Mouse (Mus musculus) heart, adult 2 months (tissue): ENCODE results near the gene Rai1. TPM values are rescaled to one million over a fixed set of nuclear protein-coding genes. Genes with fewer than 3 reads are reported as not detected.

Experiments used
- DNase-seq, 2 experiments: peaks; one replicate each; pipeline ENCODE4 v3.0.0; 2021
- H3K27ac ChIP-seq: fragments of 200-600 bp; 2 replicates; pipeline ENCODE4 v1.8.1; 2022
- H3K27me3 ChIP-seq: fragments of 200-500 bp; 2 replicates; pipeline ENCODE4 v1.6.1; 2012; ENCODE audit warnings: mild to moderate bottlenecking, low read length, inconsistent platforms, mixed read lengths; ENCODE audit not compliant: control insufficient read depth, insufficient read depth
- H3K36me3 ChIP-seq: fragments of 200-500 bp; 2 replicates; pipeline ENCODE4 v1.6.1; 2012; ENCODE audit warnings: low read length, inconsistent platforms; ENCODE audit not compliant: control insufficient read depth, insufficient read depth
- H3K4me1 ChIP-seq: fragments of 200-500 bp; 2 replicates; pipeline ENCODE4 v1.6.1; 2011; ENCODE audit warnings: low read length; ENCODE audit not compliant: control insufficient read depth, insufficient read depth
- H3K4me3 ChIP-seq: fragments of 200-600 bp; 2 replicates; pipeline ENCODE4 v1.8.1; 2022
- H3K79me2 ChIP-seq: fragments of 200-500 bp; replicated peaks from 2 replicates; pipeline ENCODE4 v1.6.1; 2012; ENCODE audit warnings: mild to moderate bottlenecking, inconsistent platforms, low read length, moderate library complexity, mixed read lengths; ENCODE audit not compliant: control insufficient read depth, insufficient read depth
- H3K9ac ChIP-seq: fragments of 200-500 bp; 2 replicates; pipeline ENCODE4 v1.6.1; 2012; ENCODE audit warnings: low read depth, mild to moderate bottlenecking, control low read depth, inconsistent platforms, low read length, mixed read lengths
- CTCF ChIP-seq: fragments of 200-600 bp; IDR thresholded peaks from 2 replicates; pipeline ENCODE4 v1.8.1; 2022; ENCODE audit warnings: antibody characterized with exemption, mild to moderate bottlenecking, moderate library complexity
- EP300 ChIP-seq: fragments of 200-500 bp; IDR thresholded peaks from 2 replicates; pipeline ENCODE4 v1.6.1; 2011; ENCODE audit warnings: low read depth, low read length, control low read depth; ENCODE audit not compliant: insufficient read depth
- POLR2A ChIP-seq: fragments of 200-500 bp; IDR thresholded peaks from 2 replicates; pipeline ENCODE4 v1.6.1; 2011; ENCODE audit warnings: mild to moderate bottlenecking, low read depth, low read length, control low read depth; ENCODE audit not compliant: insufficient read depth
- WGBS: fragments of 180-500 bp; shearing (Covaris S2); methylation state at CpG from one replicate; pipeline ENCODE4 v1.1.7; 2018; 5-methylcytosine and 5-hydroxymethylcytosine counted together
- intact Hi-C: fragments of 180-260 bp; cut with DNase I; formaldehyde crosslinking; loops from one replicate; pipeline ENCODE4 v1.15.1; 2025
- polyA plus RNA-seq: library from polyadenylated mRNA; depleted of rRNA; stranded (reverse); fragments of >200 nt; gene quantifications from 2 replicates; pipeline ENCODE4 v1.2.3, GENCODE M21; 2012
- total RNA-seq, 2 experiments: library from RNA; stranded (reverse); gene quantifications; 2 replicates each; pipeline ENCODE4 v1.2.3; 2021

The Rai1 gene
- total and polyA plus RNA-seq, 3 experiments = 20.0 to 26.5 (median 21.8) TPM

- 52% methylated on average over 4 of the region's 4 CpGs for WGBS
- no peaks in the 10 kb centered on the region for H3K36me3 ChIP-seq
- TF ChIP-seq POLR2A = no peak
- no peak for TF ChIP-seq CTCF
- TF ChIP-seq EP300 = no peak
- DNase-seq = no peak
- intact Hi-C loops = loop anchor here (5.0 kb wide), 1 partner anchor 36 kb away; the partner anchor contains the start of gene Rai1
- peaks cover 9% of the 10 kb centered on the region for H3K4me1 ChIP-seq
- no peak overlapping the region for H3K4me3 ChIP-seq
- H3K79me2 ChIP-seq = no peaks in the 10 kb centered on the region; the same call in 1 of the 2 replicates
- H3K27ac ChIP-seq = no peak overlapping the region
- H3K9ac ChIP-seq = no peak overlapping the region
- H3K27me3 ChIP-seq = no peaks in the 10 kb centered on the region
These were observed 38.3 kb downstream of the Rai1 start for GRCm38 (mm10) chr11:60143086-60143485.

DNA sequence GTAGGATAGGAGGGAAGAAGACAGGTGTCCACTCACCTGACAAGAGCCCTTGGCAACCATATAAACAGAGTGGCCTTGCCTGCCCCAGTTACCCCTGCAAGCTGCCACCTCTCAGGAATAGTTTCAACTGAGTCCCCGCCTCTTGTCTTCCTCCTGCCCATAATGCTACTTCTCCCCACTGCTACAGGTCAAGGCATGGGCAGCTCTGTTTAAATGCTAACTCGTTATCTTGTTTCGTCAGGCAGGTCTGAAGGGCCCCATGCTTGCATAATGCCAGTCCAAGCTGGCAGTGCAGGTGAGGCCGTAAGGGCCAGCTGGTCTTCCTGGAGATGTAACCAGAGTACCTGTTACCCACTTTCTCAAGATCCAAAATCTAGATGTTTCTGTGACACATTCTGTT is 41.4 kb downstream of the Rai1 start:
- 89% methylated on average over 4 of the region's 4 CpGs for WGBS
- H3K36me3 ChIP-seq = no peaks in the 10 kb centered on the region; the same call in 1 of the 2 replicates
- H3K9ac ChIP-seq = no peak overlapping the region
- no peak for DNase-seq
- no peaks in the 10 kb centered on the region for H3K79me2 ChIP-seq
- intact Hi-C loops = no loop called here
- no peak overlapping the region for H3K4me3 ChIP-seq
- no peaks in the 10 kb centered on the region for H3K27me3 ChIP-seq
- H3K27ac ChIP-seq = no peak overlapping the region
- TF ChIP-seq CTCF (no peak), EP300 (no peak), POLR2A (no peak)
- peaks cover 7% of the 10 kb centered on the region for H3K4me1 ChIP-seq

DNA sequence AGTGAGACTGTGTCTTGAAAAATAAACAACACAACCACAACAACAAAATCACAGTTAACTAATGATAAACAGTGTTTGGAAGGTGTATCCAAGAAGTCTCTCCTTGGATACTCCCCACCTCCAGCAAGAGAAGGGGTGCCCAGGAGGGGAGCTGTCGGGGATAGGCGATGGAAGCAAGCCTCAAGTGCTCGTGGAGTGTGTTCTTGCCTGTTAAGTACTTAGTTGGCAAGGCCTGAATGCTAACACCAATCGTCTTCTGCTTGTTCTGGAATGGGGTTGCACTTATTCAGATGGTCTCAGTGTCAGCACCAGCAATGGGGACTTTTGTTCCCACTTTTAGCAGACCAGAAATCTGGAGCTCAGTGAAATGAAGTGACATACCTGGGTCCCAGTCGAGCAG is 43.8 kb downstream of the Rai1 start:
- DNase-seq = no peak
- peaks cover 5% of the 10 kb centered on the region; the same call in 1 of the 2 replicates for H3K4me1 ChIP-seq
- intact Hi-C loops = no loop called here
- H3K4me3 ChIP-seq = no peak overlapping the region
- H3K9ac ChIP-seq = no peak overlapping the region
- no peaks in the 10 kb centered on the region; the same call in 1 of the 2 replicates for H3K36me3 ChIP-seq
- no peaks in the 10 kb centered on the region for H3K79me2 ChIP-seq
- no peaks in the 10 kb centered on the region for H3K27me3 ChIP-seq
- TF ChIP-seq POLR2A = no peak
- no peak for TF ChIP-seq CTCF
- TF ChIP-seq EP300 = no peak
- WGBS = 63% methylated on average over 5 of the region's 5 CpGs
- no peak overlapping the region for H3K27ac ChIP-seq

- WGBS = 31% methylated on average over 3 of the region's 3 CpGs
- H3K9ac ChIP-seq = no peak overlapping the region
- DNase-seq = no peak
- intact Hi-C loops = no loop called here
- no peak overlapping the region for H3K27ac ChIP-seq
- TF ChIP-seq EP300 (no peak), CTCF (no peak), POLR2A (no peak)
- no peaks in the 10 kb centered on the region; the same call in 1 of the 2 replicates for H3K36me3 ChIP-seq
- peaks cover 5% of the 10 kb centered on the region; the same call in 1 of the 2 replicates for H3K4me1 ChIP-seq
- H3K4me3 ChIP-seq = no peak overlapping the region
- H3K27me3 ChIP-seq = no peaks in the 10 kb centered on the region
- no peaks in the 10 kb centered on the region for H3K79me2 ChIP-seq
These were observed 44.3 kb downstream of the Rai1 start for GRCm38 (mm10) chr11:60149086-60149485.

DNA sequence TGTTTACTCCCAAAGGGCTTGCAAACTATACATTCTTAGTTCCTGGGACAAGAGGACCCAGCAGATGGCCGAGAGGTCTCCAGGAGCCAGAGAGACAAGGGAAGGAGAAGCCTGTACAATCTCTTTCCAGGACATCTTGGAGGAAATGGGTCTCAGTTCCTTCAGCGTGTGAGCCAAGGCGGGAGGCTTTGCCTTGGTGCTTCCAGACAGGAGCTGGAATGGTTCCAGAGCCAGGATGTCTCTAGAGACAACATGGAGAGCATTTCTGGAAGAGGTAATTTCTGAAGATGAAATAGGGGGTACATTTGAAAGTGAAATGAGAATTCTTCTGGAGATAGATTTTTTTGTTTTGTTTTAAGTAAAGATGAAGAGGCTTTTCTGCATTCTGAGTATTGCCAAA is 45.9 kb downstream of the Rai1 start:
- WGBS = 36% methylated on average over 3 of the region's 3 CpGs
- Histone ChIP-seq H3K4me1 (peaks cover 5% of the 10 kb centered on the region; the same call in 1 of the 2 replicates), H3K27ac (no peak overlapping the region), H3K79me2 (0 out of 2 replicates have a peak, but pooled peaks cover under 1% of the 10 kb centered on the region), H3K27me3 (no peaks in the 10 kb centered on the region), H3K36me3 (no peaks in the 10 kb centered on the region; the same call in 1 of the 2 replicates), H3K9ac (no peak overlapping the region), H3K4me3 (no peak overlapping the region)
- intact Hi-C loops = no loop called here
- TF ChIP-seq CTCF (no peak), POLR2A (no peak), EP300 (no peak)
- DNase-seq = no peak

DNA sequence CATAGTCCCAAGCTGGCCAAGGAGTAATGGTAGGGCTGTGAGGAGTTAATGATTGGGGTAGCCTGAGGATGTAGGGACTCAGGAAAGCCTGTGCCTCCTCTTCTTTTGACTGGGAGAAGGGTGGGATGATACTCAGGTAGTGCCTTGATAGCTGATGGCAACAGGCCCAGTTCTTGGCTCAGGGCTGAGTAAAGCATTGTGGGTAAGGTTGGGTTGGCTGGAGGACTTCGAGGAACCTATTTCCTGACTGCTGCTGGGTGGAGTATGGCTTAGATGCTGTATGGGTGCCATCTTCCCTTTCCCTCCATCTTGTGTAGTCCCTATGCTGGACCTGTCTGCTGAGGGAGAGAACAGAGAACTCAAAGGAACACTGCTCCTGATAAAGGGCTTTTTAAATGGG is 47.5 kb downstream of the Rai1 start:
- WGBS = 13% methylated on average over 1 of the region's 1 CpGs
- no peak overlapping the region for H3K9ac ChIP-seq
- H3K79me2 ChIP-seq = 0 out of 2 replicates have a peak, but pooled peaks cover 1% of the 10 kb centered on the region
- TF ChIP-seq EP300 = no peak
- no peak for TF ChIP-seq CTCF
- no peak for TF ChIP-seq POLR2A
- H3K36me3 ChIP-seq = no peaks in the 10 kb centered on the region; the same call in 1 of the 2 replicates
- no peak for DNase-seq
- no peaks in the 10 kb centered on the region for H3K27me3 ChIP-seq
- peaks cover 5% of the 10 kb centered on the region; the same call in 1 of the 2 replicates for H3K4me1 ChIP-seq
- intact Hi-C loops = no loop called here
- no peak overlapping the region for H3K4me3 ChIP-seq
- no peak overlapping the region for H3K27ac ChIP-seq

DNA sequence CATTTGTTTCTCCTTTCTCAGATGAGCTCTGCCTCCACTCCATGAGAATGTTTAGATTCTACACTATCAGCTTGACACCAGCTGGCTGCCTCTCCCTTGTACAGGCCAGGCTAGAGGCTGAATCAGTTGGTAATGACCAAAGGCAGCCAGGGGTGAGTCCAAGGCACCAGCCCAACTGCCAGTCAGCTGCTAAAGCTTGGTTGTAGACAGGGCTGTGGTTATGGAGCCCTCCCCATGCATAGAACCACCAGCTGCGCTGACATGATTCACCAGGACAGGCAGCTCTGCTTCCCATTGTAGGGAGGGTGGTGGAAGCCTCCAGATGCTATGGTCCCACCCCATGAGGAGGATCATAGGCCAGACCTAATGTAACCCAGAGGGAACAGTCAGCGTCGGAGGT is 49.1 kb downstream of the Rai1 start:
- 93% methylated on average over 3 of the region's 3 CpGs for WGBS
- no peak for DNase-seq
- Histone ChIP-seq H3K4me1 (peaks cover 3% of the 10 kb centered on the region; the same call in 1 of the 2 replicates), H3K4me3 (no peak overlapping the region), H3K27ac (no peak overlapping the region), H3K27me3 (no peaks in the 10 kb centered on the region), H3K9ac (no peak overlapping the region), H3K36me3 (no peaks in the 10 kb centered on the region; the same call in 1 of the 2 replicates), H3K79me2 (0 out of 2 replicates have a peak, but pooled peaks cover 3% of the 10 kb centered on the region)
- intact Hi-C loops = no loop called here
- TF ChIP-seq CTCF = no peak
- no peak for TF ChIP-seq POLR2A
- TF ChIP-seq EP300 = no peak
